Mouse (Mus musculus): Measurements from ENCODE around the gene Nup160. TPM values are rescaled to one million over a fixed set of nuclear protein-coding genes. Genes with fewer than 3 reads are reported as not detected.

Nup160 gene
- polyA plus RNA-seq, 1 experiment from 2014 or later: 35.1 TPM

DNA sequence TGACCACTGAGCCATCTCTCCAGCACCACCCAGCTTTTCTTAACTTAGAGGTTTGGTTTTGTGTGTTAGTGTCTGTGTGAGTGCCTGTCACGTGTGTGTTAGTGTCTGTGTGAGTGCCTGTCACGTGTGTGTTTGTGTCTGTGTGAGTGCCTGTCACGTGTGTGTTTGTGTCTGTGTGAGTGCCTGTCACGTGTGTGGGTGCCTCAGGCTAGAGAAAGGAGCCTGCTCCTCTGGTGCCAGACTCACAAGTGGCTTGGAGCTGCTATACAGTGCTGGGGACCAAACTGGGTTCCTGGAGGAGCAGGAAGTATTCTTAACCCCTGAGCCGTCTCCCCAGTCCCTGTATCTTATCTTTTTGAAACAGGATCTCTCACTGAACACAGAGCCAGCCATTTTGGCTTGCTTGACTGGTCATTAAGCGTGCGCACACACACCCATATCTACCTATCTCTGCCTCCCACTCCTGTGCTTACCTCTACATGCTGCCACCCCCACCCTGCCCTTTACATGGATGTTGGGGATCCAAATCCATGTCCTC lies 38.6 kb downstream of the Nup160 start:
- Histone ChIP-seq H3K27ac (peak overlapping the region; percentile 92), H3K4me3 (replicated peaks) (0 out of 2 replicates have a peak overlapping the region, but pooled peaks have one; percentile 5), H3K9me3 (replicated peaks) (no peaks in the 10 kb centered on the region), H3K4me2 (peak overlapping the region; percentile 51), H3K9ac (peak overlapping the region; percentile 55), H3K4me1 (replicated peaks) (peaks cover 32% of the 10 kb centered on the region), H3K27me3 (no peaks in the 10 kb centered on the region), H3K36me3 (peaks cover 90% of the 10 kb centered on the region)
- DNase-seq (peak; percentile 71), ATAC-seq (ENCODE audit: low read depth) (peak; percentile 98)
- WGBS (ENCODE audit: insufficient replicate concordance): 27% methylated on average over 7 of the region's 7 CpGs

- 92% methylated on average over 4 of the region's 4 CpGs for WGBS (ENCODE audit: insufficient replicate concordance)
- H3K27me3 ChIP-seq: no peaks in the 10 kb centered on the region
- ATAC-seq (ENCODE audit: low read depth): no peak
- peak overlapping the region; percentile 9; the same call in 1 of the 2 replicates for H3K27ac ChIP-seq
- H3K9me3 ChIP-seq (replicated peaks): no peaks in the 10 kb centered on the region
- peaks cover 86% of the 10 kb centered on the region for H3K36me3 ChIP-seq
- H3K4me1 ChIP-seq (replicated peaks): peaks cover 32% of the 10 kb centered on the region
- no peak overlapping the region for H3K4me2 ChIP-seq
- no peak for DNase-seq
- no peak overlapping the region for H3K9ac ChIP-seq
- no peak overlapping the region for H3K4me3 ChIP-seq (replicated peaks)
Observed at GRCm38 (mm10) chr2:90717366-90717765, 40.4 kb downstream of the Nup160 start.

DNA sequence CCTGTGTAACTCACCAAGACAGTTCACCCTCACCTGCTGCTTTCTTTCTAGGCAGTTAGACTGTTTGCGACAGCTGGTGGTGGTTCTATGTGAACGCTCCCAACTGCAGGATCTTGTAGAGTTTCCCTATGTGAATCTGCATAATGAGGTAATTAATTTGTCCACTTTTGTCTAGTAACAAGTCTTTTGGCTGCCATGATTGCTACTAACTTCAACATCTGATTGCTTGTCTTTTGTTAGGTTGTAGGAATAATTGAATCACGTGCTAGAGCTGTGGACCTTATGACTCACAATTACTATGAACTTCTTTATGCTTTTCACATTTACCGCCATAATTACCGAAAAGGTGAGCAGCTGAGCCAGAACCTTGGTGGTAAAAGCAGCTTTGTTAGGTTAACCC lies 40.9 kb downstream of the Nup160 start:
- peaks cover 32% of the 10 kb centered on the region for H3K4me1 ChIP-seq (replicated peaks)
- H3K36me3 ChIP-seq: peaks cover 85% of the 10 kb centered on the region
- WGBS (ENCODE audit: insufficient replicate concordance): 97% methylated on average over 5 of the region's 5 CpGs
- H3K4me2 ChIP-seq: no peak overlapping the region
- no peak overlapping the region; the same call in 1 of the 2 replicates for H3K27ac ChIP-seq
- no peak for DNase-seq
- ATAC-seq (ENCODE audit: low read depth): no peak
- H3K9me3 ChIP-seq (replicated peaks): no peaks in the 10 kb centered on the region
- no peak overlapping the region for H3K4me3 ChIP-seq (replicated peaks)
- no peaks in the 10 kb centered on the region for H3K27me3 ChIP-seq
- no peak overlapping the region for H3K9ac ChIP-seq

DNA sequence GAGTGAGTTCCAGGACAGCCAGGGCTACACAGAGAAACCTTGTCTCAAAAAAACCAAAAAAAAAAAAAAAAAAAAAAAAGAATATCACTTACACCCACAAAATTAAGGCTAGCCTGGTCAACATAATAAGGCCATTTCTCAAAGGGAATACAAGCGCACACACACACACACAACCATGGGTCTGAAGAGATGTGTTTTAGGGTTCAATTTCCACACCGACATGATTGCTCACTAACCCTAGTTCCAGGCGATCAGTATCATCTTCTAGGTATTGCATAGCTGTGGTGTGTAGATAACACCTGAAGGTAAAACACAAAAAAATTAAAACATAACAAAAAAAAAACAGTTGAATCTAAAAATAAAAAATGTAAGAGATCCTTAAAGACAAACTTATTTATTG lies 49.8 kb downstream of the Nup160 start:
- peaks cover 95% of the 10 kb centered on the region for H3K36me3 ChIP-seq
- no peak for ATAC-seq (ENCODE audit: low read depth)

DNA sequence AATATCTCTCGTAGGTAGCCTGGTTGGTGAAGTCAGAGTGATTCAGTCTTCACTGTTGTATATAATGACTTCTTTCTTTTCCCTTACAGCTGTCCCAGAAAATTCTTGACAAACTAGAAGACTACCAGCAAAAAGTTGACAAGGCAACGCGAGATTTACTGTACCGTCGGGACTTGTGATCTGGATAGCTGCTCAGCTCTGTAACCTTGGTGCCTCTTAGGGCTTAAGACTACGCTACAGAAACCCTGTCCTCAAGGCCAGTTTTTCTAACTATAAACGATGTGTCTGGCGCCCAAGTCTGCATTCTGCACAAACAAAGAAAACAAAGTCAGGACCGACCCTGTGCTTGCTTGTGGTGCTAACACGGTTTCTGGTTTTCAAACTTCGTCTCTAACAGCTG lies 58.3 kb downstream of the Nup160 start:
- H3K27me3 ChIP-seq: no peaks in the 10 kb centered on the region
- H3K9ac ChIP-seq: no peak overlapping the region
- no peak overlapping the region for H3K27ac ChIP-seq
- no peak for ATAC-seq (ENCODE audit: low read depth)
- H3K4me3 ChIP-seq (replicated peaks): no peak overlapping the region
- peaks cover 76% of the 10 kb centered on the region for H3K36me3 ChIP-seq
- WGBS (ENCODE audit: insufficient replicate concordance): 91% methylated on average over 11 of the region's 11 CpGs
- DNase-seq: no peak
- H3K4me1 ChIP-seq (replicated peaks): no peaks in the 10 kb centered on the region
- H3K9me3 ChIP-seq (replicated peaks): no peaks in the 10 kb centered on the region
- no peak overlapping the region for H3K4me2 ChIP-seq

More for the DNA sequence above, 49.8 kb downstream of the Nup160 start:
- H3K27me3 ChIP-seq: no peaks in the 10 kb centered on the region
- no peak overlapping the region for H3K9ac ChIP-seq
- no peak overlapping the region for H3K27ac ChIP-seq
- no peak overlapping the region for H3K4me3 ChIP-seq (replicated peaks)
- 64% methylated on average over 3 of the region's 3 CpGs for WGBS (ENCODE audit: insufficient replicate concordance)
- DNase-seq: no peak
- H3K9me3 ChIP-seq (replicated peaks): no peaks in the 10 kb centered on the region
- no peak overlapping the region for H3K4me2 ChIP-seq
- H3K4me1 ChIP-seq (replicated peaks): peaks cover 11% of the 10 kb centered on the region; the same call in 1 of the 2 replicates

DNA sequence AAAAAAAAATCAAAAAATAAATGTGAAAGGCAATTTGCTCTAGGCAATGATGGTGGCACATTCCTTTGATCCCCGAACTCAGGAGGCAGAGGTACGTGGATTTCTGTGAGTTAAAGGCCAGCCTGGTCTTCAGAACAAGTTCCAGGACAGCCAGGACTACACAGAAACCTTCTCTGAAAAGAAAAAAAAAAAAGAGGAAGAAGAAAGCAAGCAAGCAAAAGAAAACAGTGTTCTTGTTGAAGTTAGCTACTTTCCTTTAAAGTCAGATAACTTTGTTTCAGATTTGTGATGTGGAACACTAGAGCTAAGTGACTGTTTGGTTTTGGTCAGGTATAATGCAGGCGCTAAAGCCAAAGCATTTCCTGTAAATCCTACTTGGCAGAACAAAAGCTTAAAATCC lies 61.8 kb downstream of the Nup160 start:
- H3K27me3 ChIP-seq: no peaks in the 10 kb centered on the region
- H3K4me2 ChIP-seq: no peak overlapping the region
- H3K4me1 ChIP-seq (replicated peaks): no peaks in the 10 kb centered on the region
- H3K27ac ChIP-seq: no peak overlapping the region
- ATAC-seq (ENCODE audit: low read depth): no peak
- H3K9ac ChIP-seq: no peak overlapping the region
- WGBS (ENCODE audit: insufficient replicate concordance): 86% methylated on average over 3 of the region's 3 CpGs
- no peaks in the 10 kb centered on the region for H3K9me3 ChIP-seq (replicated peaks)
- H3K4me3 ChIP-seq (replicated peaks): no peak overlapping the region
- H3K36me3 ChIP-seq: peaks cover 43% of the 10 kb centered on the region
- no peak for DNase-seq

GRCm38 (mm10) chr2:90739327-90739726 lies 62.3 kb downstream of the Nup160 start:
- Histone ChIP-seq H3K27me3 (no peaks in the 10 kb centered on the region), H3K4me2 (no peak overlapping the region), H3K36me3 (peaks cover 37% of the 10 kb centered on the region), H3K4me1 (replicated peaks) (peaks cover 3% of the 10 kb centered on the region), H3K9ac (no peak overlapping the region), H3K4me3 (replicated peaks) (no peak overlapping the region), H3K9me3 (replicated peaks) (no peaks in the 10 kb centered on the region), H3K27ac (no peak overlapping the region)
- DNase-seq (no peak), ATAC-seq (ENCODE audit: low read depth) (no peak)
- WGBS (ENCODE audit: insufficient replicate concordance): 85% methylated on average over 3 of the region's 3 CpGs

DNA sequence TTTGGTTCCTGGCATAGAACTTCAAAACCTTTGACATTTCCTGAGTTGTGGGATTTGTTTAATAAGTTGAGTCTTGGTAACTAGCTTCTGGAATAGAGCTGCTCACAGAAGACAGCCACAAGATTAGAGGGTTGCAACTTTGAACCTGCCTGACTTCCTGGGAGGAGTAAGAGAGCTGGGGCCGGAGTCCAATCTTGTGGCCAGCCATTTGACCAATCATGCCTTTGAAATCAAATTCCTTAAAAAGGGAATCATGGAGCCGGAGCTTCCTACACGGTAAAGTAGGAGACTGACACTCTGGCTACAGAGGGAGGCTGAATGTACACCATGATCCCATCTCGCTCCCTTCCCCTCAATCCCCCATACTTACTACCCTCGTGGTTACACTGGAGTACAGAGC lies 62.9 kb downstream of the Nup160 start:
- DNase-seq (no peak), ATAC-seq (ENCODE audit: low read depth) (no peak)
- Histone ChIP-seq H3K36me3 (peaks cover 31% of the 10 kb centered on the region), H3K27me3 (no peaks in the 10 kb centered on the region), H3K4me1 (replicated peaks) (peaks cover 7% of the 10 kb centered on the region), H3K4me2 (no peak overlapping the region), H3K27ac (no peak overlapping the region), H3K4me3 (replicated peaks) (no peak overlapping the region), H3K9ac (no peak overlapping the region), H3K9me3 (replicated peaks) (no peaks in the 10 kb centered on the region)
- 80% methylated on average over 5 of the region's 5 CpGs for WGBS (ENCODE audit: insufficient replicate concordance)

GRCm38 (mm10) chr2:90744285-90745052 lies 67.5 kb downstream of the Nup160 start:
- DNase-seq (no peak), ATAC-seq (ENCODE audit: low read depth) (no peak)
- Histone ChIP-seq H3K27me3 (no peaks in the 10 kb centered on the region), H3K9ac (peak overlapping the region; percentile 63), H3K27ac (peak overlapping the region; percentile 74), H3K36me3 (peaks cover 23% of the 10 kb centered on the region), H3K4me2 (peak overlapping the region; percentile 76), H3K9me3 (replicated peaks) (no peaks in the 10 kb centered on the region), H3K4me3 (replicated peaks) (peak overlapping the region; percentile 52), H3K4me1 (replicated peaks) (peaks cover 34% of the 10 kb centered on the region)
- 43% methylated on average over 12 of the region's 12 CpGs for WGBS (ENCODE audit: insufficient replicate concordance)

- Histone ChIP-seq H3K4me3 (replicated peaks) (peak within 1 kb of the TSS; percentile 87), H3K9ac (peak within 1 kb of the TSS; percentile 96), H3K9me3 (replicated peaks) (no peaks in the 10 kb centered on the region), H3K36me3 (peaks cover 30% of the 10 kb centered on the region), H3K4me1 (replicated peaks) (peaks cover 41% of the 10 kb centered on the region), H3K27ac (peak within 1 kb of the TSS; percentile 93), H3K27me3 (no peaks in the 10 kb centered on the region), H3K4me2 (peak within 1 kb of the TSS; percentile 77)
- peak; percentile 97 for ATAC-seq (ENCODE audit: low read depth)
- under 1% methylated on average over 44 of the region's 44 CpGs for WGBS (ENCODE audit: insufficient replicate concordance)
- peak; percentile 98 for DNase-seq
Observed at GRCm38 (mm10) chr2:90745053-90745678, 68.2 kb downstream of the Nup160 start, which contains the start of gene Fnbp4. Fnbp4 (plus strand) TSS chr2:90745370.

DNA sequence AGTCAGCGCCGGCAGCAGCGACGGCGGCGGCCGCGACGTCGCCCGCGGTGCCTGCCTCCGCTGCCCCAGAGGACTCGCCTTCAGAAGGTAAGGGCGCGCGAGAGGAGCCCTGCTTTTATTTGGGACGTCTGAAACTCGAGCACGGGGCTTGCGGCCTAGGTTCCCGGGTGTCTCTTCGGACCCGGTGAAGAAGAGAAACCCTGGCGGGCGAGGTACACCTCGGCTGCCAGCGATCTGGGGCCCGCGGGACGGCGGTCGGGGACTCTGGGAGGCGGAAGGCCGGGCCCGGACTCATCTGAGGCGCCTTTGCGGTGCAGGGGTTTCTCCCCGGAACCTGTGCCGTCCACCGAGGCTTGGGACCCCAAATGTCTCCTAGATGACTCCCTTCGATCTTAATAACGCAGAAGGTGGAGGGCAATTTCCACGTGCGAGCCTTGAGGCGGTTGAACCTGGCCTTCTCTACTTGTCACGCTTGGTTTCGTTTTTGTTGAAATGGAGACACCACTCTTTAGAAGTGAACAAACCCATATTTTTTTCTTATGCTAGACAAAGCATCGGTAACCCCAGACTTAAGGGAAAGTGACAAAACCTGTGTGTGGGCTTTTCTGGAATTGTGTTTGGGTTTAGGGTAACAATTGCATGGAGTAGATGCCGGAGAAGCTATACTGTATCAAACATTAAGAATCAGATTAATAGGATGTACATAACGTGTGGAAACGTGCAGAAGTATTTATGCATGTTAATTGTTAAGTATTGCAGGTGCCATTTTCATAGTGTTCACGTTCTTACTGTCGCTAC lies 68.9 kb downstream of the Nup160 start:
- Histone ChIP-seq H3K4me2 (peak overlapping the region; percentile 77), H3K4me3 (replicated peaks) (peak overlapping the region; percentile 87), H3K9ac (peak overlapping the region; percentile 96), H3K27me3 (no peaks in the 10 kb centered on the region), H3K36me3 (peaks cover 37% of the 10 kb centered on the region), H3K9me3 (replicated peaks) (no peaks in the 10 kb centered on the region), H3K27ac (peak overlapping the region; percentile 93), H3K4me1 (replicated peaks) (peaks cover 41% of the 10 kb centered on the region)
- ATAC-seq (ENCODE audit: low read depth) (peak; percentile 42), DNase-seq (no peak)
- WGBS (ENCODE audit: insufficient replicate concordance): under 1% methylated on average over 54 of the region's 54 CpGs
